Comparison of ENCODE assay signal across 10 mouse cellular contexts in genomic region chr11:69757303-69758089, GRCm38 (mm10). TPM values are rescaled to one million over a fixed set of nuclear protein-coding genes. Genes with fewer than 3 reads are reported as not detected.
DNase-seq lines count a peak whose midpoint lies in the region; ATAC-seq lines count a peak whose summit lies in the region.
"Had no signal": no experiment of that assay in that cellular context is flagged by ENCODE, and none has a peak within 500 bp of the region (broad histone marks: within the 10 kb centered on the region; RNA-seq: fewer than 3 reads in every experiment).

No protein-coding gene starts in this region.

- intact Hi-C loops in heart, postnatal 25 days (cut with DNase I): loop anchor here (2.0 kb wide), 1 partner anchor 119 kb away; no protein-coding TSS in a partner anchor

- H3K4me1 ChIP-seq in heart, embryonic 15.5 days (replicated peaks): peaks cover 43% of the 10 kb centered on the region
- H3K4me1 ChIP-seq in hindbrain, embryonic 12.5 days: peaks cover 50% of the 10 kb centered on the region
- H3K4me1 ChIP-seq in midbrain, embryonic 10.5 days: peaks cover 68% of the 10 kb centered on the region

- peak overlapping the region; percentile 64 for H3K9ac ChIP-seq in heart, embryonic 15.5 days
- H3K9ac ChIP-seq in hindbrain, embryonic 12.5 days: peak overlapping the region; percentile 81

- 37% methylated on average over 9 of the region's 9 CpGs for WGBS in heart, embryonic 15.5 days
- 44% methylated on average over 9 of the region's 9 CpGs for WGBS in hindbrain, embryonic 12.5 days
- 49% methylated on average over 9 of the region's 9 CpGs for WGBS in midbrain, embryonic 10.5 days

- H3K4me2 ChIP-seq in heart, embryonic 15.5 days: peak overlapping the region; percentile 64
- H3K4me2 ChIP-seq in hindbrain, embryonic 12.5 days (replicated peaks): peak overlapping the region; percentile 76

- H3K9me3 ChIP-seq in heart, embryonic 15.5 days (replicated peaks): no peaks in the 10 kb centered on the region
- H3K9me3 ChIP-seq in hindbrain, embryonic 12.5 days (replicated peaks): no peaks in the 10 kb centered on the region
- no peaks in the 10 kb centered on the region for H3K9me3 ChIP-seq in midbrain, embryonic 10.5 days (replicated peaks)

- peak overlapping the region; percentile 96 for H3K27ac ChIP-seq in heart, embryonic 15.5 days
- peak overlapping the region; percentile 98 for H3K27ac ChIP-seq in hindbrain, embryonic 12.5 days
- peak overlapping the region; percentile 97 for H3K27ac ChIP-seq in midbrain, embryonic 10.5 days (replicated peaks)

- no peak for ATAC-seq in heart, embryonic 15.5 days (replicated peaks; ENCODE audit: insufficient number of reproducible peaks, insufficient read depth, low FRiP score, low read depth)
- ATAC-seq in hindbrain, embryonic 12.5 days (ENCODE audit: low FRiP score): no peak

- DNase-seq in heart, postnatal 25 days (ENCODE audit: low spot score): no peak
- peak; percentile 30 for DNase-seq in MN1 (ENCODE audit: low spot score)
- DNase-seq in midbrain, embryonic 10.5 days (ENCODE audit: low spot score): no peak
- no peak for DNase-seq in adrenal gland, adult 18-20 months (ENCODE audit: low spot score in 2 of 2)
- DNase-seq in right cerebral cortex, postnatal 36 days (ENCODE audit: low spot score in 2 of 2): no peak
- DNase-seq in right cerebral cortex, postnatal 25 days: no peak

- H3K27me3 ChIP-seq in heart, embryonic 15.5 days: no peaks in the 10 kb centered on the region
- no peaks in the 10 kb centered on the region for H3K27me3 ChIP-seq in hindbrain, embryonic 12.5 days
- H3K27me3 ChIP-seq in midbrain, embryonic 10.5 days (ENCODE audit: low read depth, poor library complexity, severe bottlenecking): no peaks in the 10 kb centered on the region
- H3K27me3 ChIP-seq: Patski had no signal

- H3K4me3 ChIP-seq in heart, embryonic 15.5 days: peak overlapping the region; percentile 58
- peak overlapping the region; percentile 52 for H3K4me3 ChIP-seq in hindbrain, embryonic 12.5 days
- peak overlapping the region; percentile 74 for H3K4me3 ChIP-seq in midbrain, embryonic 10.5 days

- no peaks in the 10 kb centered on the region for H3K36me3 ChIP-seq in heart, embryonic 15.5 days
- no peaks in the 10 kb centered on the region for H3K36me3 ChIP-seq in hindbrain, embryonic 12.5 days
- no peaks in the 10 kb centered on the region; the same call in 1 of the 2 replicates for H3K36me3 ChIP-seq in midbrain, embryonic 10.5 days

RNA-seq across cellular contexts. Expression of gene Polr2a, which starts 0.9 kb away (rescaled TPM):
- polyA plus RNA-seq in heart, embryonic 15.5 days (2015; fragmentation: Nextera tagmentation; extraction: Ambion mirVana): 10.9 and 18.3 TPM in 2 replicates
- 10 to 100 TPM; 28.6 to 30.4 TPM for total RNA-seq in heart, postnatal 25 days (2021)
- 32.2 and 39.0 TPM in 2 replicates for polyA plus RNA-seq in hindbrain, embryonic 12.5 days (2016; fragmentation: Nextera tagmentation; extraction: Ambion mirVana)
- polyA plus RNA-seq in midbrain, embryonic 10.5 days (2016; fragmentation: Nextera tagmentation; extraction: Ambion mirVana): 25.6 and 32.2 TPM in 2 replicates
- 10 to 100 TPM; 55.4 to 79.7 TPM for total RNA-seq in adrenal gland, adult 18-20 months (2021)

RNA-seq across cellular contexts. Expression of gene Slc35g3, which starts 4.3 kb away (rescaled TPM):
- polyA plus RNA-seq in heart, embryonic 15.5 days (2015; fragmentation: Nextera tagmentation; extraction: Ambion mirVana): 0.16 and 0.48 TPM in 2 replicates
- not detected for total RNA-seq in heart, postnatal 25 days (2021)
- polyA plus RNA-seq in hindbrain, embryonic 12.5 days (2016; fragmentation: Nextera tagmentation; extraction: Ambion mirVana): 0.40 and 0.61 TPM in 2 replicates
- polyA plus RNA-seq in midbrain, embryonic 10.5 days (2016; fragmentation: Nextera tagmentation; extraction: Ambion mirVana): 0.09 TPM in 1 of 2 replicates, not detected in the other
- total RNA-seq in adrenal gland, adult 18-20 months (2021): not detected
- polyA plus RNA-seq: large intestine, adult 2 months had no signal

RNA-seq across cellular contexts. Expression of gene Zbtb4, which starts 8.2 kb away (rescaled TPM):
- polyA plus RNA-seq in heart, embryonic 15.5 days (2015; fragmentation: Nextera tagmentation; extraction: Ambion mirVana): 3.1 and 3.8 TPM in 2 replicates
- total RNA-seq in heart, postnatal 25 days (2021): 10 to 100 TPM; 33.3 to 39.6 TPM
- 2.3 and 2.4 TPM in 2 replicates for polyA plus RNA-seq in hindbrain, embryonic 12.5 days (2016; fragmentation: Nextera tagmentation; extraction: Ambion mirVana)
- 0.64 and 0.91 TPM in 2 replicates for polyA plus RNA-seq in midbrain, embryonic 10.5 days (2016; fragmentation: Nextera tagmentation; extraction: Ambion mirVana)
- total RNA-seq in adrenal gland, adult 18-20 months (2021): 10 to 100 TPM; 48.2 to 71.4 TPM

RNA-seq across cellular contexts. Expression of gene Chrnb1, which starts 38.2 kb away (rescaled TPM):
- 5.4 and 7.5 TPM in 2 replicates for polyA plus RNA-seq in heart, embryonic 15.5 days (2015; fragmentation: Nextera tagmentation; extraction: Ambion mirVana)
- total RNA-seq in heart, postnatal 25 days (2021): 1 to 10 TPM; 4.8 to 5.0 TPM
- 3.0 and 5.9 TPM in 2 replicates for polyA plus RNA-seq in hindbrain, embryonic 12.5 days (2016; fragmentation: Nextera tagmentation; extraction: Ambion mirVana)
- polyA plus RNA-seq in midbrain, embryonic 10.5 days (2016; fragmentation: Nextera tagmentation; extraction: Ambion mirVana): 1.1 TPM in 2 replicates
- total RNA-seq in adrenal gland, adult 18-20 months (2021): 1 to 10 TPM; 1.3 to 3.9 TPM

RNA-seq across cellular contexts. Expression of gene Fgf11, which starts 44.2 kb away (rescaled TPM):
- polyA plus RNA-seq in heart, embryonic 15.5 days (2015; fragmentation: Nextera tagmentation; extraction: Ambion mirVana): 1.8 and 2.9 TPM in 2 replicates
- 1 to 10 TPM; 2.2 to 2.4 TPM for total RNA-seq in heart, postnatal 25 days (2021)
- 3.7 and 4.2 TPM in 2 replicates for polyA plus RNA-seq in hindbrain, embryonic 12.5 days (2016; fragmentation: Nextera tagmentation; extraction: Ambion mirVana)
- 1.0 and 1.4 TPM in 2 replicates for polyA plus RNA-seq in midbrain, embryonic 10.5 days (2016; fragmentation: Nextera tagmentation; extraction: Ambion mirVana)
- 10 to 100 TPM in 1 of 2 experiments, 1 to 10 TPM in 1; 3.0 to 13.0 TPM for total RNA-seq in adrenal gland, adult 18-20 months (2021)
